Mouse (Mus musculus) CH12.LX (cell line): ENCODE measurements around the gene Ogfod2. TPM values are rescaled to one million over a fixed set of nuclear protein-coding genes. Genes with fewer than 3 reads are reported as not detected.

ENCODE experiments used
- DNase-seq: peaks from one replicate; pipeline ENCODE4 v3.0.0-alpha.2; 2013; ENCODE audit errors: extremely low read depth
- H3K27ac ChIP-seq: 2 replicates; pipeline ENCODE4 v1.5.1; 2012; ENCODE audit warnings: low read depth, mild to moderate bottlenecking, control low read depth, moderate library complexity; ENCODE audit not compliant: insufficient read depth
- H3K27me3 ChIP-seq: replicated peaks from 2 replicates; pipeline ENCODE3; 2012; ENCODE audit warnings: inconsistent platforms
- H3K36me3 ChIP-seq, 2 experiments: replicated peaks in 1 of 2; 2 replicates each; pipeline versions ENCODE3 to v1.6.1; 2012; ENCODE audit warnings: inconsistent platforms in 1 of 2, low read length in 1 of 2, mild to moderate bottlenecking in 1 of 2, mixed read lengths in 1 of 2, moderate library complexity in 1 of 2; ENCODE audit not compliant: control insufficient read depth in 1 of 2, insufficient read depth in 1 of 2
- H3K4me1 ChIP-seq, 2 experiments: 2 replicates each; pipeline ENCODE4 v1.6.1; 2012; ENCODE audit warnings: inconsistent platforms in 1 of 2, moderate library complexity in 1 of 2; ENCODE audit not compliant: insufficient read depth in 2 of 2, control insufficient read depth in 1 of 2
- H3K4me2 ChIP-seq: 2 replicates; pipeline ENCODE4 v1.6.1; 2012; ENCODE audit warnings: low read depth, mild to moderate bottlenecking, control low read depth; ENCODE audit not compliant: poor library complexity, insufficient read depth, severe bottlenecking
- H3K4me3 ChIP-seq, 3 experiments: fragments of 150-350 bp in 1 of 3; sonication (generic) in 1 of 3; replicated peaks in 1 of 3; 2 replicates each; pipeline versions ENCODE3 to v1.5.1; 2011 to 2012; ENCODE audit warnings: low read depth in 2 of 3, low read length in 2 of 3, mild to moderate bottlenecking in 2 of 3, moderate library complexity in 2 of 3, control low read depth in 1 of 3, improper control_type of control experiment in 1 of 3, inconsistent platforms in 1 of 3, mixed read lengths in 1 of 3; ENCODE audit not compliant: poor library complexity in 1 of 3
- H3K79me2 ChIP-seq: replicated peaks from 2 replicates; pipeline ENCODE4 v1.6.1; 2012; ENCODE audit warnings: mild to moderate bottlenecking, moderate library complexity; ENCODE audit not compliant: control insufficient read depth, poor library complexity, insufficient read depth, severe bottlenecking; ENCODE audit errors: extremely low read depth
- H3K9ac ChIP-seq: 2 replicates; pipeline ENCODE4 v1.6.1; 2012; ENCODE audit warnings: low read depth, mild to moderate bottlenecking, control low read depth, moderate library complexity; ENCODE audit not compliant: insufficient read depth
- H3K9me3 ChIP-seq: replicated peaks from 2 replicates; pipeline ENCODE3; 2012; ENCODE audit warnings: low read length, inconsistent platforms, mixed read lengths
- BHLHE40 ChIP-seq: IDR thresholded peaks from 2 replicates; pipeline ENCODE4 v1.6.1; 2011; ENCODE audit warnings: mild to moderate bottlenecking, low read depth, low read length, improper control_type of control experiment
- CHD1 ChIP-seq: IDR thresholded peaks from 2 replicates; pipeline ENCODE4 v1.6.1; 2012; ENCODE audit warnings: low read depth, low read length, improper control_type of control experiment, inconsistent platforms
- CTCF ChIP-seq, 2 experiments: IDR thresholded peaks in 1 of 2; conservative IDR thresholded peaks in 1 of 2; 2 replicates each; pipeline ENCODE4 v1.5.1; 2011 to 2012; ENCODE audit warnings: low read depth in 2 of 2, low read length in 2 of 2, improper control_type of control experiment in 1 of 2, inconsistent platforms in 1 of 2, mild to moderate bottlenecking in 1 of 2, moderate library complexity in 1 of 2
- ELF1 ChIP-seq: IDR thresholded peaks from 2 replicates; pipeline ENCODE4 v1.6.1; 2014; ENCODE audit warnings: low read depth, mild to moderate bottlenecking, inconsistent platforms, low read length, improper control_type of control experiment
- EP300 ChIP-seq: IDR thresholded peaks from 2 replicates; pipeline ENCODE4 v1.6.1; 2011; ENCODE audit warnings: low read length, improper control_type of control experiment
- ETS1 ChIP-seq: conservative IDR thresholded peaks from 2 replicates; pipeline ENCODE4 v1.6.1; 2012; ENCODE audit warnings: low read depth, mild to moderate bottlenecking, inconsistent platforms, low read length, improper control_type of control experiment, moderate library complexity
- GABPA ChIP-seq: IDR thresholded peaks from 2 replicates; pipeline ENCODE4 v1.6.1; 2012; ENCODE audit warnings: low read depth, low read length, improper control_type of control experiment, inconsistent platforms; ENCODE audit not compliant: insufficient replicate concordance
- IRF4 ChIP-seq: IDR thresholded peaks from 2 replicates; pipeline ENCODE4 v1.6.1; 2014; ENCODE audit warnings: low read depth, mild to moderate bottlenecking, inconsistent platforms, low read length, improper control_type of control experiment
- JUND ChIP-seq: conservative IDR thresholded peaks from 2 replicates; pipeline ENCODE4 v1.6.1; 2011; ENCODE audit warnings: low read depth, low read length, improper control_type of control experiment
- KAT2A ChIP-seq: IDR thresholded peaks from 2 replicates; pipeline ENCODE4 v1.6.1; 2012; ENCODE audit warnings: low read length, improper control_type of control experiment, inconsistent platforms; ENCODE audit not compliant: insufficient replicate concordance
- MAFK ChIP-seq: IDR thresholded peaks from 2 replicates; pipeline ENCODE4 v1.6.1; 2011; ENCODE audit warnings: low read length, improper control_type of control experiment; ENCODE audit not compliant: insufficient replicate concordance
- MAX ChIP-seq: IDR thresholded peaks from 2 replicates; pipeline ENCODE4 v1.6.1; 2011; ENCODE audit warnings: low read length, improper control_type of control experiment
- MAZ ChIP-seq: IDR thresholded peaks from 2 replicates; pipeline ENCODE4 v1.6.1; 2012; ENCODE audit warnings: low read depth, mild to moderate bottlenecking, inconsistent platforms, low read length, improper control_type of control experiment, moderate library complexity
- MEF2A ChIP-seq: IDR thresholded peaks from 2 replicates; pipeline ENCODE4 v1.6.1; 2014; ENCODE audit warnings: low read depth, mild to moderate bottlenecking, inconsistent platforms, low read length, improper control_type of control experiment, borderline replicate concordance
- MYC ChIP-seq: IDR thresholded peaks from 2 replicates; pipeline ENCODE4 v1.6.1; 2011; ENCODE audit warnings: low read depth, mild to moderate bottlenecking, improper control_type of control experiment, low read length
- NRF1 ChIP-seq: IDR thresholded peaks from 2 replicates; pipeline ENCODE4 v1.6.1; 2014; ENCODE audit warnings: low read depth, mild to moderate bottlenecking, inconsistent platforms, low read length, improper control_type of control experiment, moderate library complexity
- PAX5 ChIP-seq: IDR thresholded peaks from 2 replicates; pipeline ENCODE4 v1.6.1; 2012; ENCODE audit warnings: low read length, inconsistent platforms, mixed read lengths
- RAD21 ChIP-seq: IDR thresholded peaks from 2 replicates; pipeline ENCODE4 v1.6.1; 2011; ENCODE audit warnings: low read depth, mild to moderate bottlenecking, low read length, improper control_type of control experiment, moderate library complexity
- SIN3A ChIP-seq: IDR thresholded peaks from 2 replicates; pipeline ENCODE4 v1.6.1; 2012; ENCODE audit warnings: low read length, improper control_type of control experiment, inconsistent platforms
- TCF12 ChIP-seq: IDR thresholded peaks from 2 replicates; pipeline ENCODE4 v1.6.1; 2014; ENCODE audit warnings: low read depth, mild to moderate bottlenecking, inconsistent platforms, low read length, improper control_type of control experiment
- USF1 ChIP-seq: IDR thresholded peaks from 2 replicates; pipeline ENCODE4 v1.6.1; 2014; ENCODE audit warnings: low read depth, mild to moderate bottlenecking, inconsistent platforms, low read length, improper control_type of control experiment
- ZC3H11A ChIP-seq: IDR thresholded peaks from 2 replicates; pipeline ENCODE4 v1.6.1; 2012; ENCODE audit warnings: low read depth, mild to moderate bottlenecking, inconsistent platforms, low read length, improper control_type of control experiment
- ZKSCAN1 ChIP-seq: IDR thresholded peaks from 2 replicates; pipeline ENCODE4 v1.6.1; 2012; ENCODE audit warnings: low read depth, inconsistent platforms, low read length, improper control_type of control experiment, borderline replicate concordance
- dilution Hi-C: fragments of 300-500 bp; cut with MboI; formaldehyde crosslinking; loops from 2 replicates; pipeline ENCODE4 v1.14.3; 2020; ENCODE audit warnings: low sequenced_read_pairs; ENCODE audit not compliant: extremely low pct_unique_long_range_greater_than_20kb, extremely low pct_ligation_motif_present
- in situ Hi-C: fragments of 300-500 bp; cut with MboI; formaldehyde crosslinking; loops from 3 replicates; pipeline ENCODE4 v1.14.3; 2019; ENCODE audit warnings: low sequenced_read_pairs, low pct_ligation_motif_present, low pct_unique_long_range_greater_than_20kb, mixed read lengths
- polyA plus RNA-seq: library from polyadenylated mRNA; unstranded; fragments of >175 nt; gene quantifications from 2 replicates; pipeline ENCODE4 v1.2.1, GENCODE M21; 2012; ENCODE audit warnings: low read depth; ENCODE audit not compliant: insufficient read length
- total RNA-seq, 2 experiments: library from RNA; depleted of rRNA; stranded (reverse); fragments of 300-350 nt in 1 of 2; fragments of >200 nt in 1 of 2; gene quantifications; 2 replicates each; pipeline ENCODE4 v1.2.3; 2012 to 2014

Gene Ogfod2
- total and polyA plus RNA-seq, 3 experiments = 19.3 to 25.5 (median 24.0) TPM

DNA sequence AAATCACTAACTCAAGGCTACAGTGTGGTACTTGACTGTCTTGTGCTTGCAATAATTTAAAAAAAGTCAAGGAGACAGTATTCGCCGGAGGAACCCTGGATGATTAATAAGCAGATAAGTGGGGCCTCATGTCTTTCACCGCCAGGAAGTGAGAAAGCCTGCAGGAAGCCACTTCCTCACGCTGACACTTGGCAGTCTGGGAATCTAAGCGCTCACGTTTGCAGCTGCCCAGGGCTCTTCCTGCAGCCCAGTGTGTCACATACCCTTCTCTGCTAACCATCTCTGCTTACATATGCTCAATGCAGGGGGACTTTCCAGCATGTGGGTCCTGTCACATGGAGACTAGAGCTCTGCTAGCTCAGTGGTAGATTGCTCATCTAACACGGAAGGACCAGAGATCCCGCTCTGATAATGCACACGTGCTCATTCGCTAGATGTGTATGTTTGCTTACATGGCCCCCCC lies 37.2 kb upstream of the Ogfod2 start:
- H3K9me3 ChIP-seq = no peaks in the 10 kb centered on the region
- H3K36me3 ChIP-seq = peaks cover 0 to 3% of the 10 kb centered on the region in 2 experiments
- no peaks in the 10 kb centered on the region for H3K79me2 ChIP-seq
- in situ Hi-C loops = no loop called here
- no peak overlapping the region for H3K4me3 ChIP-seq
- dilution Hi-C loops = no loop called here
- peaks cover 12 to 30% of the 10 kb centered on the region in 2 experiments for H3K4me1 ChIP-seq
- H3K9ac ChIP-seq = no peak overlapping the region
- H3K27ac ChIP-seq = no peak overlapping the region
- no peak overlapping the region for H3K4me2 ChIP-seq
- DNase-seq = peak; percentile 48
- TF ChIP-seq KAT2A = no peak
- no peak for TF ChIP-seq JUND
- TF ChIP-seq SIN3A = no peak
- TF ChIP-seq MEF2A = no peak
- TF ChIP-seq USF1 = no peak
- TF ChIP-seq MYC = 0 out of 2 replicates have a peak, but pooled peaks have one; percentile 17
- no peak for TF ChIP-seq ZKSCAN1
- no peak for TF ChIP-seq IRF4
- TF ChIP-seq GABPA = no peak
- TF ChIP-seq NRF1 = no peak
- peak; percentile 39; the same call in 1 of the 2 replicates for TF ChIP-seq MAX
- peak; percentile 90 for TF ChIP-seq BHLHE40
- TF ChIP-seq ZC3H11A = no peak
- TF ChIP-seq ETS1 = peak; percentile 37; the same call in 1 of the 2 replicates
- TF ChIP-seq RAD21 = no peak
- no peak for TF ChIP-seq MAZ
- TF ChIP-seq CHD1 = no peak
- TF ChIP-seq EP300 = no peak
- TF ChIP-seq ELF1 = no peak
- peak; percentile 23; the same call in 1 of the 2 replicates for TF ChIP-seq TCF12
- TF ChIP-seq MAFK = no peak
- no peak for TF ChIP-seq CTCF (conservative IDR thresholded peaks at IDR 0.05 in 1 of 2, IDR thresholded peaks at IDR 0.05 in 1 of 2; ENCODE audit: low read depth in 2 of 2, low read length in 2 of 2)
- H3K27me3 ChIP-seq = no peaks in the 10 kb centered on the region

DNA sequence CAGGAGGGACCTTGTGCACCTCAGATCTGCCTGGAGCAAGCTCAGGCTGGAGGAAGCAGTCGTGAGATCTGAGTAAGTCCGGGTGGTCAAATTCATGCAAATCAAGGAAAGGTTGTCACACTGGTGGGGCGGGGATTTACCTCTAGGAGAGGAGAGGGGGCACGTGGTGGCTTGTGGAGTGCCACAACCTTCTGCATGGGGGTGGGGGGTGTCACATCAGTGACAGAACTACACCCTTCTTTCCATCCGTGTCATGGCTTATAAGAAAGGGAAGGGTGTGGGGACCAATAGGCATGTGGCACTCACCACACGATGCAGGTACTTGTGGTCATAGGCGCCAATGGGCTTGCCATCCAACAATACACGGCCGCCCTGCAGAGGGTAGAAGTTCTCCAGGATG lies 36.4 kb upstream of the Ogfod2 start:
- in situ Hi-C loops = no loop called here
- dilution Hi-C loops = no loop called here

More for the DNA sequence above, 36.4 kb upstream of the Ogfod2 start:
- H3K79me2 ChIP-seq = no peaks in the 10 kb centered on the region
- H3K4me3 ChIP-seq = no peak overlapping the region
- H3K36me3 ChIP-seq = peaks cover 0 to 3% of the 10 kb centered on the region in 2 experiments
- DNase-seq = peak; percentile 65
- TF ChIP-seq ETS1 = 0 out of 2 replicates have a peak, but pooled peaks have one; percentile 15
- TF ChIP-seq PAX5 = no peak
- TF ChIP-seq BHLHE40 = peak; percentile 52
- TF ChIP-seq MEF2A = no peak
- peak; percentile 22; the same call in 1 of the 2 replicates for TF ChIP-seq USF1
- no peak overlapping the region for H3K4me2 ChIP-seq
- H3K27me3 ChIP-seq = no peaks in the 10 kb centered on the region
- H3K9ac ChIP-seq = no peak overlapping the region
- H3K4me1 ChIP-seq = peaks cover 12 to 32% of the 10 kb centered on the region in 2 experiments
- no peak overlapping the region for H3K27ac ChIP-seq
- no peaks in the 10 kb centered on the region for H3K9me3 ChIP-seq
